Mouse (Mus musculus) forebrain, embryonic 14.5 days (tissue): ENCODE results near the gene Pam. TPM values are rescaled to one million over a fixed set of nuclear protein-coding genes. Genes with fewer than 3 reads are reported as not detected.

ENCODE experiments used
- ATAC-seq: fragments of 200-750 bp; cut with Nextera tagmentation; 2 replicates; pipeline ENCODE4 v1.8.0; 2017; ENCODE audit warnings: mild to moderate bottlenecking, moderate library complexity
- DNase-seq: peaks from one replicate; pipeline ENCODE4 v3.0.0-alpha.2; 2015; ENCODE audit warnings: low spot score
- H3K27ac ChIP-seq: fragments of 300-500 bp; sonication (generic); 2 replicates; pipeline ENCODE4 v1.5.1; 2014; ENCODE audit warnings: low read depth, mild to moderate bottlenecking, control low read depth, low read length, moderate library complexity
- H3K27me3 ChIP-seq: fragments of 300-500 bp; sonication (generic); replicated peaks from 2 replicates; pipeline ENCODE4 v1.6.1; 2014; ENCODE audit warnings: low read length, control low read depth, mixed read lengths; ENCODE audit not compliant: control insufficient read depth, insufficient read depth
- H3K36me3 ChIP-seq: fragments of 300-500 bp; sonication (generic); 2 replicates; pipeline ENCODE4 v1.6.1; 2014; ENCODE audit warnings: low read length, control low read depth; ENCODE audit not compliant: control insufficient read depth, insufficient read depth
- H3K4me1 ChIP-seq: fragments of 300-500 bp; sonication (generic); 2 replicates; pipeline ENCODE4 v1.6.1; 2014; ENCODE audit warnings: antibody characterized with exemption, low read length, control low read depth; ENCODE audit not compliant: control insufficient read depth, insufficient read depth
- H3K4me2 ChIP-seq: fragments of 300-500 bp; sonication (generic); 2 replicates; pipeline ENCODE4 v1.6.1; 2014; ENCODE audit warnings: mild to moderate bottlenecking, control low read depth, low read length
- H3K4me3 ChIP-seq: fragments of 300-500 bp; sonication (generic); 2 replicates; pipeline ENCODE4 v1.5.1; 2014; ENCODE audit warnings: low read depth, low read length, control low read depth
- H3K9ac ChIP-seq: fragments of 300-500 bp; sonication (generic); 2 replicates; pipeline ENCODE4 v1.6.1; 2014; ENCODE audit warnings: mild to moderate bottlenecking, low read length, control low read depth, moderate library complexity
- H3K9me3 ChIP-seq: fragments of 300-500 bp; sonication (generic); replicated peaks from 2 replicates; pipeline ENCODE4 v1.6.1; 2016; ENCODE audit warnings: low read length, control low read depth, mixed read lengths; ENCODE audit not compliant: control insufficient read depth
- WGBS: fragments of 180-500 bp; shearing (Covaris S2); extraction: QIAGEN DNeasy Blood & Tissue Kit; methylation state at CpG from one replicate; pipeline ENCODE4 v1.1.7; 2014; 5-methylcytosine and 5-hydroxymethylcytosine counted together
- polyA plus RNA-seq: library from polyadenylated mRNA; unstranded; fragments of >200 nt; fragmentation: Nextera tagmentation; extraction: Ambion mirVana; gene quantifications from 2 replicates; pipeline ENCODE4 v1.2.1, GENCODE M21; 2014

Gene Pam
- polyA plus RNA-seq, 1 experiment from 2014 or later: 41.7 TPM

DNA sequence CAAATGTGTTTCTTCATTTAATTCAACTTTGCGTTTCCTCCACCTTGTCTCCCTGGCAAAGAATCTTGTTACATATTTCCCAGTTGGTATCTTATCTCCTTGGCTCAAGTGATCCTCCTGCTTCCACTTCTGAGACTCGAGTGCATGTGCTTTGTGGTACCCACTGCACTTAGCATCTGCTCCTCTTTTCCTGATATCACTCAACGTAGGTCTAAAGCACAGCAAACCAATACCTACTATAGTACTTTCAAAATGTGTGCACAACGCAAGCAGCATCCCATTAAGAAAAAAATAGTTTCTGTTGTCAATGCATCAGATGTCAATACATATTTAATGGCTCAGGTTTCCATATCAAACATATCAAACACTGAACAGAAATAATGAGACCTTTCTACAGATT is 349.7 kb downstream of the Pam start:
- Histone ChIP-seq H3K4me3 (no peak overlapping the region), H3K27me3 (no peaks in the 10 kb centered on the region), H3K9me3 (no peaks in the 10 kb centered on the region), H3K9ac (no peak overlapping the region), H3K4me2 (no peak overlapping the region), H3K4me1 (no peaks in the 10 kb centered on the region), H3K27ac (no peak overlapping the region), H3K36me3 (peaks cover 56% of the 10 kb centered on the region)
- no peak for ATAC-seq
- no peak for DNase-seq
- 91% methylated on average over 4 of the region's 4 CpGs for WGBS
